Mouse (Mus musculus) heart, adult 8-10 months (tissue): Measurements from ENCODE around the gene Cyb561a3. TPM values are rescaled to one million over a fixed set of nuclear protein-coding genes. Genes with fewer than 3 reads are reported as not detected.

ENCODE experiments used
- total RNA-seq, 4 experiments: library from RNA; stranded (reverse); gene quantifications; 2 replicates each; pipeline ENCODE4 v1.2.4; 2022

Gene Cyb561a3
- total RNA-seq, 4 experiments from 2014 or later, result 11.1 to 12.9 (median 12.0) TPM

Other genes starting within 250 kb of the Cyb561a3 start
- gene Syt7, start 188.1 kb upstream of the Cyb561a3 start, total RNA-seq, result 10 to 100 TPM; 33.2 to 39.1 (median 35.8) TPM
- gene Lrrc10b, start 119.7 kb upstream of the Cyb561a3 start, total RNA-seq, result 1 to 10 TPM in 2 of 4 experiments, under 1 TPM in 2; 0.38 to 6.4 (median 1.9) TPM
- gene Ppp1r32, start 94.2 kb upstream of the Cyb561a3 start, total RNA-seq, result under 1 TPM in 3 of 4 experiments, not detected in 1; 0.22 to 0.38 (median 0.28) TPM
- gene Cpsf7, start 51.9 kb upstream of the Cyb561a3 start, total RNA-seq, result 10 to 100 TPM; 19.5 to 23.3 (median 21.8) TPM
- 10 to 100 TPM; 70.8 to 93.2 (median 82.9) TPM for gene Sdhaf2, start 51.0 kb upstream of the Cyb561a3 start, total RNA-seq
- 1 to 10 TPM; 4.1 to 8.3 (median 5.7) TPM for gene Tmem216, start 20.9 kb upstream of the Cyb561a3 start, total RNA-seq
- gene Tmem138, start 190 bp downstream of the Cyb561a3 start, total RNA-seq, result 1 to 10 TPM; 1.6 to 4.0 (median 2.3) TPM
- 100 to 1,000 TPM; 132 to 146 (median 139) TPM for gene Ddb1, start 28.2 kb downstream of the Cyb561a3 start, total RNA-seq
- 10 to 100 TPM in 2 of 4 experiments, 1 to 10 TPM in 2; 9.4 to 11.3 (median 10.2) TPM for gene Tkfc, start 28.5 kb downstream of the Cyb561a3 start, total RNA-seq
- not detected for gene Vwce, start 57.0 kb downstream of the Cyb561a3 start, total RNA-seq
- not detected for gene Pga5, start 100.9 kb downstream of the Cyb561a3 start, total RNA-seq
- gene Vps37c, start 111.6 kb downstream of the Cyb561a3 start, total RNA-seq, result 10 to 100 TPM; 21.0 to 25.1 (median 23.0) TPM
- gene Cd5, start 161.8 kb downstream of the Cyb561a3 start, total RNA-seq, result under 1 TPM; 0.16 to 0.26 (median 0.21) TPM